Mouse (Mus musculus) ovary, postnatal 10 days (tissue): ENCODE results near the gene Pald1.

Experiments used
- DNase-seq: peaks from one replicate; pipeline ENCODE4 v3.0.0; 2022; ENCODE audit warnings: low spot score

The Pald1 gene

DNA sequence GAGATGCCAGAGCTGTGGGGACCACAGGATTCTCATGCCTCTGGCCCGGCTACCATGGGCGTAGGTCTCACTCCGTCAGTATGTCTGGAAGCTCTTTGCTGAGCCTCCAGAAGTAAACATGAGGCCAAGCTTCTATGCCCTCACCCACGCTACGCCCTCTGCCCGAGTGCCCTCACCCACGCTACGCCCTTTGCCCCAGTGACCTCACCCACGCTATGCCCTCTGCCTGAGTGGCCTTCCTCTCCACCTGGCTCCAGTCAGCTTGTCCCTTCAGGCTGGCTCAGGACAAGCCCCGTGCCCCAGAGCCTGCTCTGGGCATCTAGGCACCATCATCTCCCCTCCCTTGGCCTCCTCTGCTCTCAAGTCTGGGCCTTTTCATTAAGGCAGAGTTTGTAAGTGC is 55.8 kb downstream of the Pald1 start:
- no peak for DNase-seq

GRCm38 (mm10) chr10:61325782-61326328 is 57.5 kb downstream of the Pald1 start:
- no peak for DNase-seq

- DNase-seq: no peak
Measured at GRCm38 (mm10) chr10:61324717-61325116, 58.6 kb downstream of the Pald1 start.

- DNase-seq: no peak
Measured at GRCm38 (mm10) chr10:61318527-61318926, 64.8 kb downstream of the Pald1 start.

DNA sequence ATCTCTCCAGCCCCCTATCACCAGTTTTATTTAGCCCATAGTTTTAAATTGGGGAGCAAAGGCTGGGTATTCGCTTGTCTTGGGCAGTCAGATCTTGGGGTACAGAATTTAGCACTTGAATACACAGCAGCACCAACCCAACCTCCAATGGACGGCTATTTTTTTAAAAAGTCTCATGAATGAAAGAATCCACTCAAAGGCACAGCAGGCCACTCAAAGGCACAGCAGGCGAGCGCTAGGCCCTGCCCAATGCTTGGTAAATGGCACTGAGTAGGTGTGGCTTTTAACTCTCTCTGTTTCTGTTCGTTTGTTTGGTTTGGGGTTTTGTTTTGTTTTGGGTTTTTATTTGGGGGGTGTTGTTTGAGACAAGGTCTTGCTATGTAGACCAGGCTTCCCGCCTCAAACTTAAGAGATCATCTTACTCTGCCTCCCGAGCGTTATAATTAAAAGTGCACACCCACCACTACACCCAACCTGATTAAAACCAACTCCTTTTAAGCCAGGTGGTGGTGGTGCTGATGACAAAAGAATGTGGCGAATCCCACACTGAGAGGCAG is 67.9 kb downstream of the Pald1 start:
- no peak for DNase-seq

GRCm38 (mm10) chr10:61313750-61314149 is 69.6 kb downstream of the Pald1 start:
- DNase-seq: no peak

DNA sequence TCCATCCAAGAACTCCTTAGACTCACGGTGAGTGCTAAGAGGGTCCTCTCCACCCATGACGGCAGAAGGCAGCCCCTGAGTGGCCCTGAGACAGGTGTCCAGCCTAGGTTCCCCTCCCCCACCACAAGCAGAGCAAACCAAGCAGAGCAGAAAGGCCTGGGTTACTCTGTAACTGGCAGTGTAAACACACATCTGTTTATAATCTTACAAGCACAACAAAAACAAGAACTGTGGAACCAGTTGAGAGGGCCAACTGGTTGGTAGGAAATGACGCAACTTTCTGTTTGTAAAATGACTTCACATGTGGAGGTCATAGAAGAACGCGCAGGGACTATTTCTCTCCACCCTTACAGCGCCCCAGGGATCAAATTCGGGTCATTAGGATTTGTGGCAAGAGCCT is 70.6 kb downstream of the Pald1 start:
- DNase-seq: no peak

GRCm38 (mm10) chr10:61312159-61312558 is 71.2 kb downstream of the Pald1 start:
- no peak for DNase-seq

DNA sequence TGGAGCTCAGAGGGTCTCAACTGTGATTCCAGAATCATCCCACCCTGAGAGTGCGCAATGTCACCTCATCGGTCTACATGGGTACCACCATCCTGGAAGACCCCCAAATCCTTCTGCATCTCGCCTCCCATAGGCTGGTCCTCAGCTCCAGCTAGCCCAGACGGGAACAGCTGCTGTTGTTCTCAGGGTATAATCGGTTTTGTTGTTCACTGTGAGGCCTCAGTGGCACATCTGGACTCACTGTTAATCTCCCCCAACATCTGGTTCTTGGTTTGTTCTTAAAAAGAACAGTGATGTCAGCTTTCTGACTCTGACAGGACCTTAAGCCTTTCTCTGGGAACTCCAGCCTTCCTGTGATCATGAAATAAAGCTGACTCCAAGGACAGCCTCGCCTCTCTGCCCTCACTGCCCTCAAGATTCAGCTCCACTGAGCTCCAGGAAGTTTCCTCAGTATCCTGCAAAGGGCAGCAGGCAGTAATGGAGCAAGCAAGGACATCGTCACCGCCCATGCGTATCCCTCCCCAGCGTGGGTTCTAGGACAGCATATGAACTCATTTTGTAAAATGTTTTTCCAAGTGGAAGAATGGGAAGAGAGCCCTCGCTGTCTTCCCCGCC is 74.5 kb downstream of the Pald1 start:
- DNase-seq: no peak

DNA sequence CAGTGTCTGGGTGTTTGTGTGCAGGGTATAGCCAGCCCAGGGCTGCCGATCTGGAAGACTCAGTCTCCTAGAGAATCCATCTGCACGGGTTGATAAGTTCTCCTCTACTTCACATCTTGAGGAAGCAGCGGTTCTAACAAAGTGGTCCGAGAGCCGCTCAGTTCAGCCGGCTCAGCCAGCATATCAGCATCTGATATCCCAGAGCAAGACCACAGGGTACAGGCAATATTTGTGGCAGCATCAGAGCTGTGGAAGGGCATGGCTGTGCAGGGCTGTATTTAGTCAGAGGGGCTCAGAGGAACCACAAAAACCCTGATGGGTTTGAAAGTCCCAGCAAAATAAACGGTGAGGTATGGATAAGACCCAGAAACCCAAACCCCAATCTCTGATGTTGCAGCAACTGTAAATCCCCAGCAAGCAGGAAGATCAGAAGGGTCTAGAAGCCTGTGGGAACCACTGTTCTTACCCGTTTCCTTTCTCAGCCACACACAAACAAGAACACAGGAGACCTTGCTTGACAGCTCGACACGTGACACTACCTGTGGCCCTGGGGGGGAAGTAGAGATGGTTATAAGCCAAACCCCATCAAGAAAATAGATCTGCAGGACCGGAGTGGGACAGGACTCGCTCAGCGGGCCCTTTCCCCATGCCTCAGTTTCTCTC is 77.3 kb downstream of the Pald1 start:
- no peak for DNase-seq

GRCm38 (mm10) chr10:61304046-61304445 is 79.3 kb downstream of the Pald1 start:
- DNase-seq: no peak

DNA sequence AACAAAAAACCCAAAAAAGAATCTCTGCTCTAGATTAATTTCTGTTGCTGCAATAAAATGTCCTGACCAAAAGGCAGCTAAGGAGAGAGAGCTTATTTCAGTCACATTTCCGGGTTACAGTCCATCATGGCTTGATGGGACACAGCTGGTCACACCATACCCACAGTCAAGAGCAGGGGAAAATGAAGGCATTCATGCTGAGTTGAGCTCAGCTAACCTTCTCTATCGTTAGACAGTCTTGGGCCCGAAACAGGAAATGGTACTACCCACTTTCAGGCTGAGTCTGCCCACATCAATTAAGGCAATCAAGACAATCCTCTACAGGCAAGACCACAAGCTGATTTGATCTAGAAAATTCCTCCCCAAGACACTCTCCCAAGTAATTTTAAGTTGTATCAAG is 82.3 kb downstream of the Pald1 start:
- DNase-seq: no peak

GRCm38 (mm10) chr10:61297477-61297876 is 85.9 kb downstream of the Pald1 start, which contains the start of gene Prf1:
Gene Prf1, plus strand, starts transcription at chr10:61297833.
- no peak for DNase-seq

DNA sequence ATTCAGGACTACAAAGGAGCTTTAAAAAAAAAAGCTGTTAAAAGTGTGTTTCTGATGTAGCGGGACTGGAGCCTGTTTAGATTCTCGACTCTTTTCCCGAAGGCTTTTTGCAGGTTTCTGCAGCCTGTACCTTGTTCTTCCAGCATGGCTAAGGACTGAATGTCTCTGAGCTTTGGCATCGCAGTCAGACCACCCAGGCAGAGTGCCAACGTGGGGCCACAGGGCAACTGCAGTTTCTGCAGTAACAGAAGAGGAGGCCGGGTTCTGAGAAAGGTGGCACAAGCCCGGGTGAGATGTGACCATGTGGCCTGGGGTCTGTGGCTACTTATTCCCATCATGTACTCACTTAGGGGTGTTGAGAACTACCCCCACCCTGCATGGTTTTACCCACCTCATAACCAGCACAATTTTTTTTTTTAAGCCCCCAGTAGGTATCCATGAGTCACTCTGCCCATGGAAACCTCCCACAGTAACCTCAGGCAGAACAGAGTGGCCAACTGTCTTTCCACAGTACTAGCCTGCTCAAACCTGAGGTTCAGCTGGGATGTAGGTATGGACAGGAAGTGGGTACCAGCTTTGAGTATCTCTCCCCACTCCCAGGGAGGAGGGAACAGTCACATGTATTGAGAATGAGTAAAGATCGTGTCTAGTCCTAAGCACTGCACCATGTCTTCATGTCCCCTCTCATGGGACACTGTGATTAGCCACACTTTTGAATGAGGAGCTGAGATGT is 86.5 kb downstream of the Pald1 start:
- no peak for DNase-seq

- no peak for DNase-seq
Measured at GRCm38 (mm10) chr10:61294242-61294641, 89.1 kb downstream of the Pald1 start.

DNA sequence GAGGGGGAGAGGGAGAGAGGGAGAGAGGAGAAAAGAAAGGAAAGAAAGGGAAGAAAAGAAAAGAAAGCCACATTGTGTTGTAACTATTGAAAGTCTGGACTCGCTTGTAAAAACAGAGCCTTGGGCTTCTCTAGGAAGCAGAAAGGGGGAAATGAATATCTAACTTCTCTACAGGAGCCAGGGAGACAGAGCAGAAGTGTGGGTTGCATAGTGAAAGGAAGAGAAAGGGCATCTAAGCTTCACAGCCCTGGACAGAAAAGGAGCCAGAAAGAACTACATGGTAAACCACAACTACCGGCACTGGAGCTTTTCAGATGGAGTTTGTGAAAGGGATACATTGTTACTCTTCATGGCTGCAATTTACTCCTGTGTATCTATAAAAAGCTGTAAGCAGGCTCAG is 92.9 kb downstream of the Pald1 start:
- DNase-seq: no peak

DNA sequence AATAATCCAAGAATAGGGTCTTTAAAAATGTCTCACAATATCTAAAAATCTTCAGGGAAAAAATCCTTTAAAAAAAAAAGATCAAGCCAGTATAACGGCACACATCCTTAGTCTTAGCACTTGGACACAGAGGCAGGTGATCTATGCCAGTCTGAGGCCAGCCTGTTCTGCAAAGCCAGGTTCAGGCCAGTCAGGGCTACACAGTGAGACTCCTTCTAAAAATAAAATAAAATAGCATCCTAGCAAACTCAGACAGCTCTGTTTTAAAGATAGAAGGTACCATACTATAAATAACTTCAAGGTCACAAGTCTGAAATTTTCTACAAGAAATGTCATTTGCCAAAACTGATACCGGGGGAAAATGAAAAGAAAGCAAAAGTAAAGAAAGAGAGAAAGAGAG is 93.3 kb downstream of the Pald1 start:
- DNase-seq: no peak

GRCm38 (mm10) chr10:61286246-61286645 is 97.1 kb downstream of the Pald1 start:
- no peak for DNase-seq

DNA sequence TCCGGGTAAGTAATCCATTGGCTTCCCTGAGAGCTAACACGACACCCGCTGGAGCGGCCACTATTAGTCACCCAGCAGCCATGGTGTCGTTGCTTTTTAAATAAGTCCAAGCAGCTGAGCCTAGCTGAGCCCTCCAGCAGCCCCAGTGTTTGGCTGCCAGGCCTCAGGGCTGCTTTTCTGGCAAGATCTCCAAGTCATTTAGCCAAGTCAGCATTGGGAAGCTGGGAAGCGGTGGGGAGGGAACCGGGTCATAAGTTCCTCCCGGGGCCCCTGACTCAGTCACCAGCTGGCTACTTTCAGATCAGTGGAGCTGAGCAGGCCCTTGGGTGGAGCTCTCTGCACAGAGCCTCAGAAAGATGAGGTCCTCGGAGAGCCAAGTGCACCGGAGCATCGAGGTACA is 98.1 kb downstream of the Pald1 start:
- no peak for DNase-seq

GRCm38 (mm10) chr10:61284309-61284708 is 99.0 kb downstream of the Pald1 start:
- no peak for DNase-seq

GRCm38 (mm10) chr10:61281115-61281514 is 102.2 kb downstream of the Pald1 start:
- no peak for DNase-seq

DNA sequence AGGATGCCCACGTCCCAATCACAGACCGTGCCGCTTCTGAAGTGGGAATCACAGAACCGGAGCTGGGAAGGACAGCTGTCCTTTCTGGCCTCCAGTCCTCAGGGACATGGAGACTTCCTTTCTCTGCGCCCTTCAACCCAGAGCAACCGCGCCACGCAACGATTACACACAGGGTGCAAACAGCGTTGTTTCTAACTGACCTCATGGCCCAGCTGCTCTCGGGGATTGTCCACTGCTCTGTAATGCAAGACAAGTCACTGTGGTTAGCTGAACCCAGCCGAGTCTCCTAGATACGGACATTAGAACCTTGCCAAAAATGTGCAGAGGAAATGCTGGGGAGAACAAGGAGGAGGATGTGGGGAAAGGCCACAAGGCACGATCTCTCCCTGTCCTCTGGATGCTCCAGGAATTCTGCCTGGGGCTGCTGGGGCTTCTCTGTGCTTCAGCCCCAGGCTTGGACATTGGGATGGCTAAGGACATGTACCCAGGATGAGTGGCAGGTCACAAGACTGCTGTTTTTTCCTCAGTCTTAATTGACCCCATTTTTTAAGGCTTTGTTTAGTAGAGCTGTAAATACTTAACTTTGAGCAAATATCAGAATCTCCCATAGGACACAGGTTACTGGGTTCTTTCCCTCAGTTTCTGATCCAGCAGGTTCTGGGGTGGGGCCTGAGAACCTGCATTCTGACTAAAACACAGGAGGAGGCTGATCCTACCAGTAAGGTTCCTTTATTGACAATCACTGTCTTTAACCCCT is 105.2 kb downstream of the Pald1 start:
- DNase-seq: no peak
